Mouse (Mus musculus) kidney, adult 2 months (tissue): ENCODE data around the gene E430018J23Rik.
"Not testable (repeated sequence)": the region's sequence is repeated elsewhere in the genome, so short reads cannot be mapped to it uniquely, and the experiment has no call there.

Experiments
- CTCF ChIP-seq: fragments of 200-500 bp; conservative IDR thresholded peaks from 2 replicates; pipeline ENCODE4 v1.5.1; 2011; ENCODE audit warnings: low read depth, mild to moderate bottlenecking, control low read depth, low read length, moderate library complexity, mixed read lengths; ENCODE audit not compliant: insufficient read depth, insufficient read length
- POLR2A ChIP-seq: fragments of 200-500 bp; IDR thresholded peaks from one replicate; pipeline ENCODE4 v1.6.1; 2011; ENCODE audit warnings: low read depth, low read length, control low read depth

DNA sequence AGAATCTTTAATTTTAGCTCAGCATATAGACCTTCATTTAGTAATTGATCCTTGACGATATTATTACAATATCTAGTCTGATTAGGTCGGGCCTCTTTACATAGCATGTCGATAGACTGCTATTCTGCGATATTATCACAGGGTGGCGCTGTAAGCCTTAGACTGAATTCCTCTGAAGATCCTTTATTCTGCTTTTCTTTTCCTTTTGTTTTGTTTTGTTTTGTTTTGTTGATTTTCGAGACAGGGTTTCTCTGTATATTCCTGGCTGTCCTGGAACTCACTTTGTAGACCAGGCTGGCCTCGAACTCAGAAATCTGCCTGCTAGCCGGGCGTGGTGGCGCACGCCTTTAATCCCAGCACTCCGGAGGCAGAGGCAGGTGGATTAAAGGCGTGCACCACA is 31.0 kb downstream of the E430018J23Rik start:
- peak; percentile 27 for TF ChIP-seq CTCF
- not testable (repeated sequence) for TF ChIP-seq POLR2A
